Mouse (Mus musculus) 3T3-L1 (cell line): Measurements from ENCODE around the gene Rps25.

Experiments
- DNase-seq: peaks from one replicate; pipeline ENCODE4 v3.0.0-alpha.2; 2015; ENCODE audit warnings: low read depth, low spot score

Rps25 gene

GRCm38 (mm10) chr9:44454891-44455220 is 47.9 kb downstream of the Rps25 start, which contains the start of gene Upk2:
Gene Upk2, minus strand, starts transcription at chr9:44454976.
- DNase-seq: peak; percentile 21

- DNase-seq: no peak
Measured at GRCm38 (mm10) chr9:44457035-44457742, 50.2 kb downstream of the Rps25 start.
